Mouse (Mus musculus): ENCODE results near the gene Rora. TPM values are rescaled to one million over a fixed set of nuclear protein-coding genes. Genes with fewer than 3 reads are reported as not detected.

Gene Rora
- polyA plus RNA-seq, 1 experiment = 10.7 TPM

DNA sequence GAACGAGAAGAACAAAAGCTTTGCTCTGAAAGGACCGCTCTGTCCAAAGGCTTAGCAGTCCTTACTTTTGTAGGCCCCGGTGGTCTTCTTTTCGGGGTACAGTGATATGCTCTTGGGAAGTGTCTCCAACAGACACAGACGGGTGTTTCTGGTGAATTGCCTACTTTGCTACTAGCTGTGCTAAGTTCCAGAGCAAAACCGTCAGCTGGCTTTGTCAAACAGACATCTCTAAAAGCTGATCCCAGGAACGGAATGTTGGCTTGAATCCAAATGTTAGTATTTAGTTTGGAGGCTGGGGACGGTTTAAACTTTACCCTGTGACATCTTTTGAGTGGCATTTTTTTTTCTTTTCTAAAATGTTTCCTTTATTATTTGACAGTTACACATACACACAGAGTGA is 680.5 kb downstream of the Rora start:
- Histone ChIP-seq H3K4me3 (ENCODE audit: insufficient read depth, low read depth, low read length) (no peak overlapping the region), H3K27ac (replicated peaks; ENCODE audit: low read depth, low read length) (no peak overlapping the region), H3K4me1 (ENCODE audit: control insufficient read depth, insufficient read depth, insufficient read length, low read length) (peaks cover 9% of the 10 kb centered on the region)

DNA sequence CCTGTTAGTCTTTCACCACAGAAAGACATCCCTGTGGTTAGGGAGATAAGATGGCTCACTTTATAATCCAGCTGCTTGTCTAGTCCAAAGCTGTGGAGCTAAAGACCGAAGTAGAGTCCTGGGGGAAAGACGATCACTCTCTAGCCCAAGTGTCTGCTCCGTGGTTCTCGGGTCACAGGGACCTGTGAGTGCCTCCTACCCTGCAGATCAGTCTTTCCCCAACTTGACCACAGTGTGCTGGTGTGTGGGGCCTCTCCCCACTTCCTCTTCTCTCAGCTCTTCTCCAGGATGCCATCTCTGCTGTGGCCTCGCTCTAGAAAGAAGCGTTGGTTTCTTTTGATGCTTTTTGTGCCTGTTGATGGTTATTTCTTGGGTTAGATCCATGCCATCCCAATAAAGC is 682.5 kb downstream of the Rora start:
- Histone ChIP-seq H3K4me3 (ENCODE audit: insufficient read depth, low read depth, low read length) (no peak overlapping the region), H3K4me1 (ENCODE audit: control insufficient read depth, insufficient read depth, insufficient read length, low read length) (peaks cover 9% of the 10 kb centered on the region), H3K27ac (replicated peaks; ENCODE audit: low read depth, low read length) (no peak overlapping the region)

DNA sequence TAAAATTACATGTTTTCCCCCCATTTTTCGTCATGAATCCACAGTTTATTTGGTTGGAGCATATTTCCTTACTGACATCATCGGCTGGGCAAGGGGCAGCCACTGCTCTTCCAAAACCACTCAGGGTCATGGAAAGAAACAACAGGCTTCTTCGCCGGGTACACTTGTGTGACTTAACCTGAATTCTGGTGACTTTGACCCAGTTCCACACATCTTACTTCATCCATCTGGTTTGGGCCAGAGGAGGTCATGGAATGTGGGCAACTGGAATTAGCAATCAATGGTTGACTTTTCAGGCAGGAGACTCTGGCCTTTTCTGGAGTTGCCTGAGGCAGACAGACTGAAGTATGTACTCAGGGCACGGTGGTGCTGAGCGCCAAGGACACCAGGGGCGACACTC is 685.6 kb downstream of the Rora start:
- Histone ChIP-seq H3K4me3 (ENCODE audit: insufficient read depth, low read depth, low read length) (no peak overlapping the region), H3K4me1 (ENCODE audit: control insufficient read depth, insufficient read depth, insufficient read length, low read length) (no peaks in the 10 kb centered on the region; the same call in 1 of the 2 replicates), H3K27ac (replicated peaks; ENCODE audit: low read depth, low read length) (peak overlapping the region; percentile 47; the same call in 1 of the 2 replicates)

DNA sequence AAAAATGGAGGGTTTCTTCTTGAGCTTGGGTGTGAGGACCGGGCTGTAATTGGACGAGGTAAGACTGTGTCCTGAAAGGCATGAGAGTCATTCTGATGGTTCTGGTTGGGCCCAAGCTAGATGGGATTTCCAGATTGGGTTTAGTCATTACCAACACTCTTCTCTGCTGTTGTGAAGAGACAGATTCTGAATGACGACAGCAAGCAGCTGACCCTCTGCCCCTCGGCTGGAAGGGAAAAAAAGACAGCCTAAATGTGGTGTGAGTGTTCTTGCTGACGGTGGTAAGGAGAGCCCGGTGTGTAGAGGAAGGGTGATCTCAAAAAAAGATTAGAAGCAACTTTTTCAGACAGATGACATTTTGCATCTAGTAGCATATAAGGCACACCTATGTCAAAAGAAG is 686.2 kb downstream of the Rora start:
- H3K27ac ChIP-seq (replicated peaks; ENCODE audit: low read depth, low read length) = peak overlapping the region; percentile 28; the same call in 1 of the 2 replicates

DNA sequence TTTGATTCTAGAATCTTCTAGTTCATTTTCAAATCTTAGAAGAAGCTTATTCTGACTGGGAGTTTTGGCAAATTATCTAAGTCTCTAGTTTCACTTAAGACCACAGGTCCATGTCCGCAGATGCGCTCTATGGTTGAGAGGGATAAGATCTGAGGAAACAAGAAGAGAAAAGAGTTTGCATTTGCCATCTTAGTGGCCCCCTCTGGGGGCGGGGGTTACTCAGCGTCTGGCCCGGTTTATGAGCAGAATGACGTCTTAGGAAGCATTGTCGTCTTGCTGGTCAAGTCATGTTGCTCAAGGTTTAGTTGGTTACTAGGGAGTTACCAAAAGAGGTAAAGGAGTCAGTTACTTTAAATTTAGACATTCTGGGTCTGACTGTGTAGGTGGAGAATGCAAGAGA is 686.8 kb downstream of the Rora start:
- no peak overlapping the region for H3K27ac ChIP-seq (replicated peaks; ENCODE audit: low read depth, low read length)
- H3K4me3 ChIP-seq (ENCODE audit: insufficient read depth, low read depth, low read length) = no peak overlapping the region

More for the DNA sequence above, 686.2 kb downstream of the Rora start:
- no peaks in the 10 kb centered on the region; the same call in 1 of the 2 replicates for H3K4me1 ChIP-seq (ENCODE audit: control insufficient read depth, insufficient read depth, insufficient read length, low read length)
- no peak overlapping the region for H3K4me3 ChIP-seq (ENCODE audit: insufficient read depth, low read depth, low read length)

DNA sequence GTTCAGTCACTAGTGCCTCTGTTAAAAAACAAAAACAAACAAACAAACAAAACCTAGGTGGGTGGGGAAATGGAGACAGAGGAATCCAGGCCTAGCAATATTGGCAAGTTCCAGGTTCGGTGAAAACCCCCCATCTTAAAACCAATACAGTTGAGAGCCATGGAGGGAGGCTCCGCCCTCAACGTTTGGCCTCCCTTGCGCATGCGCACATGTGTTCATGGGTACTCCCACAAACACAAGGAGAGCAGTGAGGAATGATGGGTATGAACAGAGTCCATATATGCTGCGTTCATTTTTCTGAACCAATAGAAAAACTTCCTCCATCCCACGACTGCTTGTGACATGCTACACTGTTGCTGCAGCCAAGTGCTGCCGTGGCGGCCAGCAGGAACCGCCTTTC is 690.3 kb downstream of the Rora start:
- Histone ChIP-seq H3K4me1 (ENCODE audit: control insufficient read depth, insufficient read depth, insufficient read length, low read length) (no peaks in the 10 kb centered on the region), H3K27ac (replicated peaks; ENCODE audit: low read depth, low read length) (no peak overlapping the region)

More for the DNA sequence above, 686.8 kb downstream of the Rora start:
- H3K4me1 ChIP-seq (ENCODE audit: control insufficient read depth, insufficient read depth, insufficient read length, low read length) = no peaks in the 10 kb centered on the region; the same call in 1 of the 2 replicates

DNA sequence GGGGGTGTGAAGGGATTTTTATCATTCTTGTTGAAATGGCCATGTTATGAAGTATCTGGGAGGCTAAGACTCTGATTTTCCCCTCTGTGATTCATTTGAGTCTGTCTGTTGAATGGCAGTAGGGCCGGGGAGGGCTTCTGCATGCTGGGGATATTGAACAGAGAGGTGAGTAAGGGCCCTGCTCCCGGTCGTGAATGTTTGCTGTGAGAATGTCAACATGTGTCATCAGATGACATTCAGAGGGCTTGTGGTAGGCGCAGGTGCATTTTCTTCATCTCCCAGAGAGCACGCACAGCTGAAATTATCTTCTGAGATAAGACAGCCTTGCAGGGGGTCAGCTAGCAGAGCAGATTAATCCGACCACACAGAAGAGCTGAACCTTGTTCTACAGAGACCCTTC is 692.0 kb downstream of the Rora start:
- Histone ChIP-seq H3K27ac (replicated peaks; ENCODE audit: low read depth, low read length) (no peak overlapping the region), H3K4me3 (ENCODE audit: insufficient read depth, low read depth, low read length) (no peak overlapping the region), H3K4me1 (ENCODE audit: control insufficient read depth, insufficient read depth, insufficient read length, low read length) (no peaks in the 10 kb centered on the region)

More for the DNA sequence above, 690.3 kb downstream of the Rora start:
- no peak overlapping the region for H3K4me3 ChIP-seq (ENCODE audit: insufficient read depth, low read depth, low read length)

DNA sequence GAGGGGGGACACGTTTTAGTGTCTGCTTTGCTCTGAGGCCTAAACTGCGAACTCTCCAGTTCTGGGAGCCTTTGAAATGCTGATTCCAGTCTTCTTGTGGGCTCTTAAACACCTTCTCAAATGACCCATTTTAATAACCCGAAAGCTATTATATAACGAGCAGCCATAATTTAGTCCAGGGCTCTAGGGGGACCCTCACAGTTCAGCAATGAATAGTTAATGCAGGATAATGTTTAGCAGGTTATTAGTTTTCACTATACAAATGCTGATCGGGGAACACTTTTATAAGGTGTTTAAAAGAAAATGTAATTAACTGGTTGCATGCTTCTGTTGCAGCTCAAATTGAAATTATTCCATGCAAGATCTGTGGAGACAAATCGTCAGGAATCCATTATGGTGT is 694.2 kb downstream of the Rora start:
- Histone ChIP-seq H3K4me1 (ENCODE audit: control insufficient read depth, insufficient read depth, insufficient read length, low read length) (no peaks in the 10 kb centered on the region), H3K4me3 (ENCODE audit: insufficient read depth, low read depth, low read length) (no peak overlapping the region), H3K27ac (replicated peaks; ENCODE audit: low read depth, low read length) (no peak overlapping the region)

DNA sequence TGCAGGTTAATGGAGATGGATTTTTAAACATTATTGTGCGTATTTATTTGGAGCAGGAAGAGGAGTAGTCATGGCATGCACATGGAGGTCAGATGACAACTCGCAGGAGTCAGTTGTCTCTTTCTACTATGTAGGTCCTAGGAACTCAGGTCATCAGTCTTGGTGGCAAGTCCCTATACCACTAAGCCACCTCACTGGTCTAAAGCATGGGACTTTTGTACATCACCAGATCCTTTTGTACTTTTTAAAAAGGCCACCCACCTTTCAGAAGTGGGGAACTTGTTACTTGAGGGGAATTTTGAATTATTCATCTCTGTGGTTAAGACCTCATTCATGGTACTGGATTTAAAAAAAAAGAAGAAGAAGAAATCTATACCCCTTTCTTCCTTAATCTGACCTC is 696.0 kb downstream of the Rora start:
- Histone ChIP-seq H3K4me1 (ENCODE audit: control insufficient read depth, insufficient read depth, insufficient read length, low read length) (no peaks in the 10 kb centered on the region), H3K4me3 (ENCODE audit: insufficient read depth, low read depth, low read length) (no peak overlapping the region), H3K27ac (replicated peaks; ENCODE audit: low read depth, low read length) (no peak overlapping the region)

DNA sequence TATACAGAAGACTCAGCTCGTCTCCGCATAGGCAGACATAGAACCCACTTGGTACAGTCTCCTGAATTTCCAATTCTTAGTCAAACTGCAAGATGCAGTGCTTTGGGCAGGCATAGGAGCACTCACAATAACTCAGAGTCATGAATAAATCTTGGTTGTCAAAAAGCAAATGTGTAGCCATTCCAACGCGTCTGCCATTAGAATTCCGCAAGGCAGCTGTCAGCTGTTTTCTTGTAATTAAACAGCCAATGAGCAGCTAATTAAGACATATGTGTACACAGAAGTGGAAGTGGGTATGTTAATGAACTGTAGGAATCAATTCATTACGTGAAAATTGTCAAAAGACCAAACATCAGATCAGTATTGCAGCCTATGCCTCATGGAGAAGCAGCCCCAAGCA is 700.6 kb downstream of the Rora start:
- no peak overlapping the region for H3K27ac ChIP-seq (replicated peaks; ENCODE audit: low read depth, low read length)
- H3K4me3 ChIP-seq (ENCODE audit: insufficient read depth, low read depth, low read length) = no peak overlapping the region
- H3K4me1 ChIP-seq (ENCODE audit: control insufficient read depth, insufficient read depth, insufficient read length, low read length) = no peaks in the 10 kb centered on the region

DNA sequence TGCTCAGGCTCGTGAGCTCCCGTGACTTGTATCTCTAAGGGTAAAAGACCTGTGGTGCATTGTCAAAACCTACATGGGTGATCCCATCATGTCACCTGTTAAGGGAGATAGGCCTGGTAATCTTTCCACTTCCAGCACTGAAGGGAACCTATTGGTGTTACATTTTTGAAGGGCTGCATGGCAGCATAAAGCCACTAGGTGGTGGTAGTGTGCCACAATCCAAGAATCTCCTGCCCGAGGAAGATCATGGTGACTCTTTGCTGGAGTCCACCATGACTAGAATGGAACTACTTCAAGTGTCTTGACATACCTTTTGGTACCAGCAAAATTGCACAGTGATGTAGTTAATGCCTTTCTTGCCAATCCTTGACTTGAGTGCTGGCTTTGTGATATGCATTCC is 704.2 kb downstream of the Rora start:
- Histone ChIP-seq H3K27ac (replicated peaks; ENCODE audit: low read depth, low read length) (no peak overlapping the region), H3K4me3 (ENCODE audit: insufficient read depth, low read depth, low read length) (no peak overlapping the region)

DNA sequence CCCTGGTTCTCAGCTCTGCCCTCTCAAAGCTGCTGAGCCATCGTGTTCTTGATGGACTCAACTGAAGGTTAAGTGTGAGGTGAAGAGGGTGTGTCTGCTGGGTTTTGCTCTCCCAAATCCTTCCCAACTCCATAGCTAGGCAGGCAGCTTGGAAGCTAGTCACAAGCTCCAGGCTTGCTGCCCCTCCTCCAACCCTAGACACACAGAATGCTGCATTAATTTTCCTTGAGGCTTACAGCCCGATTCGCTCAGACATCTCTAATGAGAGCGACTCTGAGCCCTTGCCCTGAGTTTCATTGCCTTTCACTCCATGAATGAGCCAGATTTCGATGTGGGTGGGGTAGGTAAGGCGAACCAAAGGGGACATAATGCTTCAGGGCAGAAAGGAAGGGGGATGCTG is 705.2 kb downstream of the Rora start:
- H3K27ac ChIP-seq (replicated peaks; ENCODE audit: low read depth, low read length) = no peak overlapping the region
- H3K4me3 ChIP-seq (ENCODE audit: insufficient read depth, low read depth, low read length) = no peak overlapping the region
- H3K4me1 ChIP-seq (ENCODE audit: control insufficient read depth, insufficient read depth, insufficient read length, low read length) = no peaks in the 10 kb centered on the region

More for the DNA sequence above, 704.2 kb downstream of the Rora start:
- H3K4me1 ChIP-seq (ENCODE audit: control insufficient read depth, insufficient read depth, insufficient read length, low read length) = no peaks in the 10 kb centered on the region

DNA sequence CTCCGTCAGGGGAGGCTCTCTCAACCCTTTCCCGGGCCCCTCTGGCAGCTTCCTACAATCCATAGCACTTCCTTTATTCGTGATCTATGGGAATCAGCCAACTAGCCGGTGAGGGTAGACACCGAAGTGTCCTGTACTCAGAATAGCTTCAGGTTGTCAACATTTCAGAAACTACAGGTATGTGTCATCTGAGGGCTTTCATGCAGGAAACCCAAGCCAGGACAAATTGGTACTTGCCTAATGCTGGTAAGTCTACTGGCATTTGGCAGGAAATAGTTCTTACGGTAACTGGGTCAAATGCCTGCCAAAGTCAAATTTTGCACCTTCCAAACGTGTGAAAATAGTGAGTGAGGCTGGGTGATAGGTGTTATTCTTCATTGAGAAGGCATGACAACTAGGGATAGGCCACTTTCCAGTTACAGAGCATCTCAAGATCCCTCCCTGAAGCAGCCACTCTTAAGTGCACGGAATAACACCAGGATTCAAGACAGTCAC is 708.4 kb downstream of the Rora start:
- Histone ChIP-seq H3K27ac (replicated peaks; ENCODE audit: low read depth, low read length) (no peak overlapping the region), H3K4me1 (ENCODE audit: control insufficient read depth, insufficient read depth, insufficient read length, low read length) (no peaks in the 10 kb centered on the region), H3K4me3 (ENCODE audit: insufficient read depth, low read depth, low read length) (no peak overlapping the region)

DNA sequence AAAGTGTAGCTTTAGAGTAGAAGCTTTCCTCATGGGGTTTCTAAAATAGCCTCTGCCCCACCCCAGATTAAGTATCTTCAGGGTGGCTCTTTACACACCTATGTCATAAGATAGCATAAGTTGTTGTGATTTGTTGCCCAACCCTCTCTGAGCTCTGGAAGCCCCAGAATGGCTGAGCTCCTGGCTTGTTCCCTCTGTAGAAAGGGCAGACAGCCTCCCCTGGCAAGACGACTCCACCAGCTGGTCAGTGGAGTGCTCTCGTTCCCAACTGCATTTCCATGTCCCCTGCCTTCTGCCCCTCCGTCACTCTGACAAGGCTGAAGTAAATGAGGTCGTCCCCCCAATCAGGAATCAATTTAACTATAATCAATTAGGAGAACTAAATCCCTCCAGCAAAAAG is 709.2 kb downstream of the Rora start:
- Histone ChIP-seq H3K27ac (replicated peaks; ENCODE audit: low read depth, low read length) (no peak overlapping the region), H3K4me3 (ENCODE audit: insufficient read depth, low read depth, low read length) (no peak overlapping the region)

DNA sequence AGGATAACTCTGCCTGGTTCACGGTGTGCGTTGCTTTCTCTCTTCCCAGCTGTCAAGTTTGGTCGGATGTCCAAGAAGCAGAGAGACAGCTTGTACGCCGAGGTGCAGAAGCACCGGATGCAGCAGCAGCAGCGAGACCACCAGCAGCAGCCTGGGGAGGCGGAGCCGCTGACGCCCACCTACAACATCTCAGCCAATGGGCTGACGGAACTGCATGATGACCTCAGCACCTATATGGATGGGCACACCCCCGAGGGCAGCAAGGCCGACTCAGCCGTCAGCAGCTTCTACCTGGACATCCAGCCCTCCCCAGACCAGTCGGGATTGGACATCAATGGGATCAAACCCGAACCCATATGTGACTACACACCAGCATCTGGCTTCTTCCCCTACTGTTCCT is 710.5 kb downstream of the Rora start:
- no peak overlapping the region for H3K27ac ChIP-seq (replicated peaks; ENCODE audit: low read depth, low read length)
- no peaks in the 10 kb centered on the region for H3K4me1 ChIP-seq (ENCODE audit: control insufficient read depth, insufficient read depth, insufficient read length, low read length)
- H3K4me3 ChIP-seq (ENCODE audit: insufficient read depth, low read depth, low read length) = no peak overlapping the region

More for the DNA sequence above, 709.2 kb downstream of the Rora start:
- no peaks in the 10 kb centered on the region for H3K4me1 ChIP-seq (ENCODE audit: control insufficient read depth, insufficient read depth, insufficient read length, low read length)

DNA sequence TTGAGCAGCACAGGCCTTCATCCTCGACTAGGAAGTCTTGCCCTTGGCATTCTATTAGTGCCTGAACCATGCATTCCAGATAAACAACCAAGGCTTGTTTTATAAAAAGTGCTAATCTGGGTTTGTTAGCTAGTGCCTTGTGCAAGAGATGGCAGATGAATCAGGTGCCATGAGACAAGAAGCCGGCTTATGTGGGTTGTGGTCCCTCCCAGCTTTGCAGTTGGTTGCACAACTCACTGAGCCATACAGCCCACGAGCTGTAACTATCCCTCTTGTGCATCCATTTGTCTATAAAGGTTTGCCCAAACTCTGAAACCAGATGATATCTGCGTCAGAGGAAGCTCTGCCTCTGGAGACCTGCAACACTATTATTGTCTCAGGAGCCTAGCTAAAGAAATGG is 713.5 kb downstream of the Rora start:
- H3K27ac ChIP-seq (replicated peaks; ENCODE audit: low read depth, low read length) = no peak overlapping the region
- H3K4me1 ChIP-seq (ENCODE audit: control insufficient read depth, insufficient read depth, insufficient read length, low read length) = peaks cover 7% of the 10 kb centered on the region; the same call in 1 of the 2 replicates
- no peak overlapping the region for H3K4me3 ChIP-seq (ENCODE audit: insufficient read depth, low read depth, low read length)
